Mouse (Mus musculus): ENCODE measurements around the gene Sae1. TPM values are rescaled to one million over a fixed set of nuclear protein-coding genes. Genes with fewer than 3 reads are reported as not detected.

The Sae1 gene
- polyA plus RNA-seq, 1 experiment = 169 TPM

- Histone ChIP-seq H3K27me3 (ENCODE audit: control insufficient read depth, insufficient read depth, insufficient read length) (no peaks in the 10 kb centered on the region), H3ac (ENCODE audit: control insufficient read depth, insufficient read length) (no peak overlapping the region), H3K36me3 (ENCODE audit: control insufficient read depth, insufficient read depth) (peaks cover 12% of the 10 kb centered on the region), H3K4me3 (no peak overlapping the region), H3K79me2 (ENCODE audit: control insufficient read depth, insufficient read depth) (peaks cover 12% of the 10 kb centered on the region), H3K4me2 (ENCODE audit: low read depth) (no peak overlapping the region)
- no peak for TF ChIP-seq TCF12 (IDR thresholded peaks at IDR 0.05; ENCODE audit: insufficient read depth, poor library complexity, severe bottlenecking)
- no peak for TF ChIP-seq CEBPB (IDR thresholded peaks at IDR 0.05; ENCODE audit: insufficient read depth, poor library complexity, severe bottlenecking)
Observed at GRCm38 (mm10) chr7:16319216-16319615, 68.4 kb downstream of the Sae1 start.

DNA sequence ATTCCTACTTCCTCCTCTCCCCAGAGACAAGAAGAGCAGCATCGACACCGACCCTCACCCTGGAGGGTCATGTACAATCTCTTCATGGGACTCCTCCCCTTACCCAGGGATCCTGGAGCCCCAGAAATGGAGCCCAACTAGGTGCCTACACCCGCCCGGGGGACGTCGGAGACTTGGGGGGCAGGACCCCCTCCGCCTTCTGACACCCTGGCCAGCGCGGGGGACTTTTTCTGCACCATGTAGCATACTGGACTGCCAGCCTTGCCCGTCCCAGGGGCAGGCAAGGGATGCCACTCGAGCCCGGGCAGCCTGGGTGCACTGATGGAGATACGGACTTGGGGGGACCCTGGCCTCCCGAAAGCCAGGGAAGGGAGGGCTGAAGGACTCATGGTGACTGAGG lies 70.5 kb downstream of the Sae1 start:
- no peaks in the 10 kb centered on the region for H3K27me3 ChIP-seq (ENCODE audit: control insufficient read depth, insufficient read depth, insufficient read length)
- TF ChIP-seq USF1 (IDR thresholded peaks at IDR 0.05; ENCODE audit: low read depth) (no peak), MYOD1 (IDR thresholded peaks at IDR 0.05; ENCODE audit: control insufficient read depth in 1 of 3, insufficient read length in 2 of 3, low read depth in 2 of 3) (no peak), TCF3 (IDR thresholded peaks at IDR 0.05; ENCODE audit: insufficient read length, low read depth) (no peak), SRF (IDR thresholded peaks at IDR 0.05; ENCODE audit: control insufficient read depth, insufficient read length, low read depth) (no peak), POLR2AphosphoS2 (IDR thresholded peaks at IDR 0.05; ENCODE audit: insufficient read length, low read depth) (no peak), MYOG (IDR thresholded peaks at IDR 0.05; ENCODE audit: control insufficient read depth in 1 of 3, insufficient read depth in 1 of 3, insufficient read length in 2 of 3, low read depth in 2 of 3) (no peak)
- H3K4me3 ChIP-seq = no peak overlapping the region
- no peak overlapping the region for H3ac ChIP-seq (ENCODE audit: control insufficient read depth, insufficient read length)
- peaks cover 13% of the 10 kb centered on the region for H3K79me2 ChIP-seq (ENCODE audit: control insufficient read depth, insufficient read depth)
- H3K36me3 ChIP-seq (ENCODE audit: control insufficient read depth, insufficient read depth) = peaks cover 12% of the 10 kb centered on the region
- no peak overlapping the region for H3K4me2 ChIP-seq (ENCODE audit: low read depth)

- Histone ChIP-seq H3K4me3 (no peak overlapping the region), H3K36me3 (ENCODE audit: control insufficient read depth, insufficient read depth) (peaks cover 12% of the 10 kb centered on the region), H3K4me2 (ENCODE audit: low read depth) (no peak overlapping the region), H3K79me2 (ENCODE audit: control insufficient read depth, insufficient read depth) (peaks cover 23% of the 10 kb centered on the region), H3ac (ENCODE audit: control insufficient read depth, insufficient read length) (no peak overlapping the region), H3K27me3 (ENCODE audit: control insufficient read depth, insufficient read depth, insufficient read length) (no peaks in the 10 kb centered on the region)
- no peak for TF ChIP-seq SRF (IDR thresholded peaks at IDR 0.05; ENCODE audit: control insufficient read depth, insufficient read length, low read depth)
- TF ChIP-seq POLR2AphosphoS2 (IDR thresholded peaks at IDR 0.05; ENCODE audit: insufficient read length, low read depth) = no peak
- TF ChIP-seq USF1 (IDR thresholded peaks at IDR 0.05; ENCODE audit: low read depth) = no peak
- TF ChIP-seq MAX (IDR thresholded peaks at IDR 0.05; ENCODE audit: low read depth) = no peak
- no peak for TF ChIP-seq CEBPB (IDR thresholded peaks at IDR 0.05; ENCODE audit: insufficient read depth, poor library complexity, severe bottlenecking)
- TF ChIP-seq POLR2A (IDR thresholded peaks at IDR 0.05; ENCODE audit: insufficient read length, low read depth) = no peak
- no peak for TF ChIP-seq MYOD1 (IDR thresholded peaks at IDR 0.05; ENCODE audit: control insufficient read depth in 1 of 3, insufficient read length in 2 of 3, low read depth in 2 of 3)
Observed at GRCm38 (mm10) chr7:16315222-16315759, 72.3 kb downstream of the Sae1 start.

DNA sequence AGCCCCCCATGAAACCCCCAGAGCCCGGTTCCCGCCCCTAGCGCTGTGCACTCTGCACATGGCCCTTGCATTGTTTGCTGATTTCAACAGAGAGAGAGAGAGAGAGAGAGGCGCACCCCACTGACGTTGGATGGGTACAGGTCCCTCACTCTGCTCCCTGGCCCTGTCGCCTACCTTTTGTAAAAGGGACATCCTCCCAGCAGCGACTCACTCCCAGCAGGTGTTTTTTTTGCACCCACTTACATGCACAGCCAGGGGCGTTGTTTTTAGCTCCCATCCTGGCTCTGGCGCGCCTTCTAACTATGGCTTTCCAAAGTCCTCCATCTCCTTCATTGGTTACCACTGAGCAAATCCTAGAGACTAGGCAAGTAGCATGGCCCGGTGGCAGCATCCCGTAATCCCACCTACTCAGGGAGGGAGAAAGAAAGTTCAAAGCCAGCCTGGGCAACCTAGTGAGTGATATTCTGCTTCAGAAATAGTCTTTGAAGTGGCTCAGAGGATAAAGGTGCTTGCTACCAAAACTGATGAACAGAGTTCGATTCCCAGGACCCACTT lies 73.3 kb downstream of the Sae1 start:
- peak overlapping the region; percentile 80 for H3K4me2 ChIP-seq (ENCODE audit: low read depth)
- TF ChIP-seq REST (IDR thresholded peaks at IDR 0.05; ENCODE audit: insufficient read depth, insufficient read length) (no peak), E2F4 (IDR thresholded peaks at IDR 0.05; ENCODE audit: insufficient read depth) (no peak), TCF12 (IDR thresholded peaks at IDR 0.05; ENCODE audit: insufficient read depth, poor library complexity, severe bottlenecking) (no peak), POLR2A (IDR thresholded peaks at IDR 0.05; ENCODE audit: insufficient read length, low read depth) (no peak), CEBPB (IDR thresholded peaks at IDR 0.05; ENCODE audit: insufficient read depth, poor library complexity, severe bottlenecking) (no peak), POLR2AphosphoS2 (IDR thresholded peaks at IDR 0.05; ENCODE audit: insufficient read length, low read depth) (no peak), MYOG (IDR thresholded peaks at IDR 0.05; ENCODE audit: control insufficient read depth in 1 of 3, insufficient read depth in 1 of 3, insufficient read length in 2 of 3, low read depth in 2 of 3) (no peak), USF1 (IDR thresholded peaks at IDR 0.05; ENCODE audit: low read depth) (no peak), TCF3 (IDR thresholded peaks at IDR 0.05; ENCODE audit: insufficient read length, low read depth) (no peak), MAX (IDR thresholded peaks at IDR 0.05; ENCODE audit: low read depth) (no peak), SRF (IDR thresholded peaks at IDR 0.05; ENCODE audit: control insufficient read depth, insufficient read length, low read depth) (no peak), MYOD1 (IDR thresholded peaks at IDR 0.05; ENCODE audit: control insufficient read depth in 1 of 3, insufficient read length in 2 of 3, low read depth in 2 of 3) (no peak)
- H3K79me2 ChIP-seq (ENCODE audit: control insufficient read depth, insufficient read depth) = peaks cover 23% of the 10 kb centered on the region
- H3K4me3 ChIP-seq = peak overlapping the region; percentile 96
- H3ac ChIP-seq (ENCODE audit: control insufficient read depth, insufficient read length) = peak overlapping the region; percentile 95
- H3K27me3 ChIP-seq (ENCODE audit: control insufficient read depth, insufficient read depth, insufficient read length) = no peaks in the 10 kb centered on the region
- H3K36me3 ChIP-seq (ENCODE audit: control insufficient read depth, insufficient read depth) = peaks cover 12% of the 10 kb centered on the region

- Histone ChIP-seq H3K79me2 (ENCODE audit: control insufficient read depth, insufficient read depth) (peaks cover 23% of the 10 kb centered on the region), H3K4me2 (ENCODE audit: low read depth) (peak overlapping the region; percentile 94), H3K4me3 (peak overlapping the region; percentile 96), H3K27me3 (ENCODE audit: control insufficient read depth, insufficient read depth, insufficient read length) (no peaks in the 10 kb centered on the region), H3ac (ENCODE audit: control insufficient read depth, insufficient read length) (peak overlapping the region; percentile 95), H3K36me3 (ENCODE audit: control insufficient read depth, insufficient read depth) (peaks cover 12% of the 10 kb centered on the region)
- peak; percentile 81 for TF ChIP-seq POLR2A (IDR thresholded peaks at IDR 0.05; ENCODE audit: insufficient read length, low read depth)
- TF ChIP-seq E2F4 (IDR thresholded peaks at IDR 0.05; ENCODE audit: insufficient read depth) = peak; percentile 12
- peak; percentile 91 for TF ChIP-seq POLR2AphosphoS2 (IDR thresholded peaks at IDR 0.05; ENCODE audit: insufficient read length, low read depth)
- no peak for TF ChIP-seq CEBPB (IDR thresholded peaks at IDR 0.05; ENCODE audit: insufficient read depth, poor library complexity, severe bottlenecking)
- TF ChIP-seq TCF3 (IDR thresholded peaks at IDR 0.05; ENCODE audit: insufficient read length, low read depth) = no peak
- peak in 1 of 3 experiments; percentile 58 for TF ChIP-seq MYOG (IDR thresholded peaks at IDR 0.05; ENCODE audit: control insufficient read depth in 1 of 3, insufficient read depth in 1 of 3, insufficient read length in 2 of 3, low read depth in 2 of 3)
- TF ChIP-seq MYOD1 (IDR thresholded peaks at IDR 0.05; ENCODE audit: control insufficient read depth in 1 of 3, insufficient read length in 2 of 3, low read depth in 2 of 3) = peak in 1 of 3 experiments; percentile 25
- no peak for TF ChIP-seq USF1 (IDR thresholded peaks at IDR 0.05; ENCODE audit: low read depth)
Observed at GRCm38 (mm10) chr7:16313481-16314220, 74.0 kb downstream of the Sae1 start.
